Mouse (Mus musculus) limb, embryonic 14.5 days (tissue): ENCODE results near the gene Bicra. TPM values are rescaled to one million over a fixed set of nuclear protein-coding genes. Genes with fewer than 3 reads are reported as not detected.

Experiments
- ATAC-seq: fragments of 200-750 bp; cut with Nextera tagmentation; 2 replicates; pipeline ENCODE4 v1.8.0; 2017; ENCODE audit warnings: low read depth, moderate number of reproducible peaks, moderate TSS enrichment; ENCODE audit not compliant: low FRiP score
- DNase-seq: peaks from one replicate; pipeline ENCODE4 v3.0.0-alpha.2; 2015; ENCODE audit warnings: low spot score
- H3K27ac ChIP-seq: fragments of 300-500 bp; sonication (generic); replicated peaks from 2 replicates; pipeline ENCODE4 v1.5.1; 2014; ENCODE audit warnings: low read depth, mild to moderate bottlenecking, low read length, moderate library complexity, mixed read lengths
- H3K27me3 ChIP-seq: fragments of 300-500 bp; sonication (generic); 2 replicates; pipeline ENCODE4 v1.6.1; 2014; ENCODE audit warnings: low read length, mixed read lengths; ENCODE audit not compliant: control insufficient read depth, insufficient read depth
- H3K36me3 ChIP-seq: fragments of 300-500 bp; sonication (generic); 2 replicates; pipeline ENCODE4 v1.6.1; 2014; ENCODE audit warnings: mild to moderate bottlenecking, low read length, moderate library complexity, mixed read lengths; ENCODE audit not compliant: control insufficient read depth, insufficient read depth
- H3K4me1 ChIP-seq: fragments of 300-500 bp; sonication (generic); 2 replicates; pipeline ENCODE4 v1.6.1; 2014; ENCODE audit warnings: antibody characterized with exemption, low read length, mixed read lengths; ENCODE audit not compliant: control insufficient read depth, insufficient read depth
- H3K4me2 ChIP-seq: fragments of 300-500 bp; sonication (generic); replicated peaks from 2 replicates; pipeline ENCODE4 v1.6.1; 2014; ENCODE audit warnings: low read depth, mild to moderate bottlenecking, low read length, moderate library complexity; ENCODE audit not compliant: severe bottlenecking
- H3K4me3 ChIP-seq: fragments of 300-500 bp; sonication (generic); replicated peaks from 2 replicates; pipeline ENCODE4 v1.5.1; 2014; ENCODE audit warnings: low read length
- H3K9ac ChIP-seq: fragments of 300-500 bp; sonication (generic); 2 replicates; pipeline ENCODE4 v1.6.1; 2014; ENCODE audit warnings: mild to moderate bottlenecking, low read depth, low read length, moderate library complexity; ENCODE audit not compliant: severe bottlenecking
- H3K9me3 ChIP-seq: fragments of 300-500 bp; sonication (generic); 2 replicates; pipeline ENCODE4 v1.6.1; 2016; ENCODE audit warnings: low read length; ENCODE audit not compliant: control insufficient read depth
- POLR2A ChIP-seq: fragments of 200-500 bp; IDR thresholded peaks from 2 replicates; pipeline ENCODE4 v1.8.0; 2012; ENCODE audit warnings: inconsistent platforms, mild to moderate bottlenecking, moderate library complexity, borderline replicate concordance; ENCODE audit not compliant: insufficient read depth, insufficient read length; ENCODE audit errors: extremely low read depth
- WGBS: fragments of 180-500 bp; shearing (Covaris S2); extraction: QIAGEN DNeasy Blood & Tissue Kit; methylation state at CpG from one replicate; pipeline ENCODE4 v1.1.7; 2014; 5-methylcytosine and 5-hydroxymethylcytosine counted together
- polyA plus RNA-seq, 2 experiments: library from polyadenylated mRNA; depleted of rRNA in 1 of 2; stranded (reverse) in 1 of 2; unstranded in 1 of 2; fragments of >200 nt; fragmentation: Nextera tagmentation in 1 of 2; extraction: Ambion mirVana in 1 of 2; gene quantifications; 2 replicates each; pipeline versions ENCODE4 v1.2.1 to v1.2.3; 2012 to 2014

Gene Bicra
- polyA plus RNA-seq, 2 experiments = 8.6 to 20.1 TPM

- H3K27me3 ChIP-seq = no peaks in the 10 kb centered on the region
- H3K9me3 ChIP-seq = no peaks in the 10 kb centered on the region
- 67% methylated on average over 3 of the region's 3 CpGs for WGBS
- H3K36me3 ChIP-seq = peaks cover 3% of the 10 kb centered on the region
- peak overlapping the region; percentile 64; the same call in 1 of the 2 replicates for H3K9ac ChIP-seq
- peak overlapping the region; percentile 48 for H3K4me3 ChIP-seq
- no peak overlapping the region for H3K27ac ChIP-seq
- DNase-seq (no peak), ATAC-seq (no peak)
- peak overlapping the region; percentile 61 for H3K4me2 ChIP-seq
- peaks cover 22% of the 10 kb centered on the region for H3K4me1 ChIP-seq
- no peak for TF ChIP-seq POLR2A
Observed at GRCm38 (mm10) chr7:15966489-15966888, 81.2 kb downstream of the Bicra start.

GRCm38 (mm10) chr7:15963798-15964652 lies 83.7 kb downstream of the Bicra start:
- H3K36me3 ChIP-seq = no peaks in the 10 kb centered on the region
- H3K4me2 ChIP-seq = peak overlapping the region; percentile 17; the same call in 1 of the 2 replicates
- ATAC-seq (no peak), DNase-seq (no peak)
- no peaks in the 10 kb centered on the region for H3K9me3 ChIP-seq
- WGBS = 83% methylated on average over 32 of the region's 32 CpGs
- H3K4me3 ChIP-seq = no peak overlapping the region
- peak overlapping the region; percentile 89; the same call in 1 of the 2 replicates for H3K27ac ChIP-seq
- no peaks in the 10 kb centered on the region for H3K27me3 ChIP-seq
- no peak overlapping the region for H3K9ac ChIP-seq
- TF ChIP-seq POLR2A = no peak
- H3K4me1 ChIP-seq = peaks cover 29% of the 10 kb centered on the region

GRCm38 (mm10) chr7:15962311-15963288 lies 85.1 kb downstream of the Bicra start:
- Histone ChIP-seq H3K9me3 (no peaks in the 10 kb centered on the region), H3K4me1 (peaks cover 29% of the 10 kb centered on the region), H3K4me2 (peak overlapping the region; percentile 32), H3K4me3 (no peak overlapping the region), H3K27me3 (no peaks in the 10 kb centered on the region), H3K27ac (peak overlapping the region; percentile 89), H3K9ac (peak overlapping the region; percentile 38; the same call in 1 of the 2 replicates), H3K36me3 (peaks cover 7% of the 10 kb centered on the region)
- WGBS = 14% methylated on average over 12 of the region's 12 CpGs
- DNase-seq (peak; percentile 90), ATAC-seq (peak; percentile 84)
- TF ChIP-seq POLR2A = no peak

- TF ChIP-seq POLR2A = no peak
- ATAC-seq = no peak
- no peak for DNase-seq
- Histone ChIP-seq H3K9ac (no peak overlapping the region), H3K4me2 (peak overlapping the region; percentile 32), H3K4me3 (no peak overlapping the region), H3K9me3 (no peaks in the 10 kb centered on the region), H3K36me3 (peaks cover 15% of the 10 kb centered on the region), H3K27me3 (no peaks in the 10 kb centered on the region), H3K4me1 (peaks cover 29% of the 10 kb centered on the region), H3K27ac (peak overlapping the region; percentile 89)
- WGBS = 76% methylated on average over 7 of the region's 7 CpGs
Observed at GRCm38 (mm10) chr7:15961798-15962197, 85.9 kb downstream of the Bicra start.

DNA sequence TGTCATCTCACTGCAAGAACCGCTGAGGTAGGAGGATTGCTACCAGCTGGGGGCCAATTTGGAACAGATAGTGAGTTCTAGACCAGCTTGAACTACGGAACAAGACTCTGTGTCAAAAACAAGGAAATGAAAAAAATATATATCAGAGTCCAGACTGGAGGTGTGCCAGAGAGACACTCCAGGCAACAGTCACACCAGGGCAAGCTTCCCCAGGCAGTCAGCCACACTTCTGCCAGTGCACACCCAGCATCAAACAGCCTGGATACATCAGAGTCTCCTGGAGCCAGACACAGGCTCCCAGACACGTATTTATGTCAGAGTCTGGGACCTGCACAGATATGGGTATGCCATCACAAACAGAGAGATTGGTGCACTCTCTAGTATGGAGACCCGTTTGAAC lies 86.5 kb downstream of the Bicra start:
- Histone ChIP-seq H3K4me1 (peaks cover 29% of the 10 kb centered on the region), H3K4me3 (no peak overlapping the region), H3K27ac (peak overlapping the region; percentile 89; the same call in 1 of the 2 replicates), H3K9ac (no peak overlapping the region), H3K27me3 (no peaks in the 10 kb centered on the region), H3K36me3 (peaks cover 20% of the 10 kb centered on the region), H3K9me3 (no peaks in the 10 kb centered on the region), H3K4me2 (no peak overlapping the region)
- TF ChIP-seq POLR2A = no peak
- ATAC-seq = no peak
- DNase-seq = no peak
- WGBS = 49% methylated on average over 4 of the region's 4 CpGs
